Mouse (Mus musculus): ENCODE data around the gene Slc9a9. TPM values are rescaled to one million over a fixed set of nuclear protein-coding genes. Genes with fewer than 3 reads are reported as not detected.

Slc9a9 gene
- polyA plus RNA-seq, 1 experiment = 127 TPM

DNA sequence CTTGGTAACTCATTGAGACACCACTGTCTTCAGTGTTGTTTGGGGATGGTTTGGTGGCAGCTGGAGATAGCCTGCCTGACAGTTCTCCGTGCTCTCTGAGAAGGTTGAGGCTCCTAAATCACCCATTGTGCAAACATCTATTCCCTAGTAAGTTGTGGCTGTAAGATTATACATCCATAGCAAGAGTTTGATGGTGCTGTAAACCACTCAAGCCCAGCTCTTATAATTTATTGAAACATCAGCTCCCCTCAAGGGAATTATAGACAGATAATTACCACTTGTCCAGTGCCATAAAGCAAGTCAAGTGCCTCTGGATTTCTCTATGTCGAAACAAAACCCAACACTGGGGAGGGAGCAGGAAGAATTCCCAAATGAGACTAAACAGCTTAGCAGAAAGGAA lies 78.8 kb downstream of the Slc9a9 start:
- H3K4me3 ChIP-seq (ENCODE audit: insufficient read depth, low read length) = no peak overlapping the region
- no peak overlapping the region for H3K27ac ChIP-seq (ENCODE audit: insufficient read depth, low read depth, low read length)
- TF ChIP-seq POLR2A (IDR thresholded peaks at IDR 0.05; ENCODE audit: borderline replicate concordance, low read depth, low read length) = no peak
- no peak for TF ChIP-seq CTCF (IDR thresholded peaks at IDR 0.05; ENCODE audit: low read depth, low read length)
- no peaks in the 10 kb centered on the region for H3K4me1 ChIP-seq (ENCODE audit: control insufficient read depth, insufficient read depth, low read length)

DNA sequence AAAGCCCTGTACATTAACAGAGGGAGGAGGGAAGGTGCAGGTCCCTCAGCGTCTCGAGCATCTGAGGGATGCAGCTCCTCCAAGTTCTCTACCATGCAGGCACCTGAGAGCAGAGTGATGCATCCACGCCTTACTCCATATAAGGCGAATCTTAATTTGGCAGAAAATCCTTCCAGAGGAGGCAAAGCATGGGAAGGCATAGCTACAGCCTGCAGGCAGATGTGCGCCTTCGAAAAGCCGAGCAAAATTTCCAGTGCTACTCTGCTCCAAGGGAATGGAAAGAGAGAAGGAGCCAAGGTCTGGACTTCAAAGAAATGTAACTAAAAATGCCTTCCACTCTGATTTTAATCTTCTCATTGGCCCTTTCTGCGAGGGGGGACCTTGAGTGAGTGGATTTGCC lies 80.5 kb downstream of the Slc9a9 start:
- Histone ChIP-seq H3K4me3 (ENCODE audit: insufficient read depth, low read length) (no peak overlapping the region), H3K27ac (ENCODE audit: insufficient read depth, low read depth, low read length) (no peak overlapping the region), H3K4me1 (ENCODE audit: control insufficient read depth, insufficient read depth, low read length) (no peaks in the 10 kb centered on the region)
- TF ChIP-seq CTCF (IDR thresholded peaks at IDR 0.05; ENCODE audit: low read depth, low read length) (no peak), POLR2A (IDR thresholded peaks at IDR 0.05; ENCODE audit: borderline replicate concordance, low read depth, low read length) (no peak)

DNA sequence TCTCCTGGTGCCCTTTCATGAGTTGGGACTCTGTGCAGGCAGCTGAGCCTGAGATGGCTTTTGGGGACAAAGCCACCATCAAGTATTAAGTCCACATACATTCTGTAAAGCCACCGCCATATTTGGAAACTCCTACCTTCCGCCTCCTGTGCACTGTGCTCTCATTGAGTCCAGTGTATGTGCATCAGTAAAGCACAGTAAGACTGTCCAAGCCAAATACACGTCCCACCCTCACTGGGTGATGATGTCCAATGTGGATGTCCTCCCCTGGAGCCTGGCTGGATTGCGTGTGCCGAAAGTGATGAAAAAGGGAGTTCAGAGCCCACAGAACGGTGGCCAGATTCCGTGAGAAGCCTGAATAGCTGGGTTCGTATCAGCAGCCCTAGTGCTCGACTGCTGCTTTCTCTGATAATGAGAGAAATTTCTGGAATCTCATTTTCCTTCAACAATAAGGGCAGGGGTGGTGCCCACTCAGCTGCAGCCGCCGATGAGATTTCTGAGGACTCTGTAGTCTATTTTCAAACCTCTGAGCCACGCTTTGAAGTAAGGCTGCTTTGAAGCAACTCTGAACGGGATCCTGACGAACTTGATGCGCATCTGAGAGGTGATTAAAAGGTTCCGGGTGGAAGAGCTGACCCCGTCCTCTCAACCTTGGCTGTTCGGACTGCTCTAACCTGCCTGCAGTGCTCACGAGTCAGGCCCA lies 81.4 kb downstream of the Slc9a9 start:
- H3K27ac ChIP-seq (ENCODE audit: insufficient read depth, low read depth, low read length) = no peak overlapping the region
- no peak overlapping the region for H3K4me3 ChIP-seq (ENCODE audit: insufficient read depth, low read length)
- no peak for TF ChIP-seq POLR2A (IDR thresholded peaks at IDR 0.05; ENCODE audit: borderline replicate concordance, low read depth, low read length)
- TF ChIP-seq CTCF (IDR thresholded peaks at IDR 0.05; ENCODE audit: low read depth, low read length) = no peak
- H3K4me1 ChIP-seq (ENCODE audit: control insufficient read depth, insufficient read depth, low read length) = no peaks in the 10 kb centered on the region

DNA sequence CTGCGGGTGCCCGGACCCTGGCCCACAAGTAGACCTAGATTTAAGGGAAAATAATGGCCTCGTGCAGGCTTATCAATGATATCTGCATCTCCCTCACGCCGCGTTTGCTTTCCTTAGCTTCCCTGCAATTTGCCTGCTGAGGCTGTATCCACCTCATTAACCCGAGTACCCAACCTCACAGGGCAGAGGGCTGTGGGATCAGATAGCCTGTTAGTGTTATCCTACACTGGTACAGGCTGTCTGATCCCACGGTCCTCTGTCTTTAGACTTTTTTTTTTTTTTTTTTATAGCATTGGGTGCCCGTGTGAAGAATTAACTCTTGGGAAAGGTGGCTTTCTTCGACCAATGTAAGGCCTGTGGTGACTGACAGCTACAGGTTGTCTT lies 81.9 kb downstream of the Slc9a9 start:
- Histone ChIP-seq H3K4me3 (ENCODE audit: insufficient read depth, low read length) (no peak overlapping the region), H3K27ac (ENCODE audit: insufficient read depth, low read depth, low read length) (no peak overlapping the region), H3K4me1 (ENCODE audit: control insufficient read depth, insufficient read depth, low read length) (no peaks in the 10 kb centered on the region)
- TF ChIP-seq CTCF (IDR thresholded peaks at IDR 0.05; ENCODE audit: low read depth, low read length) = no peak
- TF ChIP-seq POLR2A (IDR thresholded peaks at IDR 0.05; ENCODE audit: borderline replicate concordance, low read depth, low read length) = no peak

DNA sequence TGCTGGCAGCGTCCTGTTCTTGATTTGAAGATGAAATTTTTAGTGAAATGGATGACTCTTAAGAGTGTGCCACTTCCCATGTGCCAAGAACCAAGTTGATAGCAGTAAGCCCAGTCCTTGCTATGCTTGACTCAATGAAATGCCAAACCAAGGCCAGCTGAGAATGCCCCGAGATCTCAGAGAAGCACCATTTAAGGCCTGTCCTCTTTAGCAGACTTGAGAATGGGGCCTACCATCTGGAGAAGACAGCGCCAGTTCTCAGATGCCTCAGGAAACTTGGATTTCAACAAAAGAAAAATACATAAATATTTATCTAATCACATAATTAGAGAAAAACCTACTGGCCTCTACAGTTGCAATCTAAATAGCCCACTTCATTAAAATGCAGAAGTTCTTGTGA lies 82.4 kb downstream of the Slc9a9 start:
- TF ChIP-seq CTCF (IDR thresholded peaks at IDR 0.05; ENCODE audit: low read depth, low read length) (no peak), POLR2A (IDR thresholded peaks at IDR 0.05; ENCODE audit: borderline replicate concordance, low read depth, low read length) (no peak)
- Histone ChIP-seq H3K27ac (ENCODE audit: insufficient read depth, low read depth, low read length) (no peak overlapping the region), H3K4me1 (ENCODE audit: control insufficient read depth, insufficient read depth, low read length) (no peaks in the 10 kb centered on the region), H3K4me3 (ENCODE audit: insufficient read depth, low read length) (no peak overlapping the region)

DNA sequence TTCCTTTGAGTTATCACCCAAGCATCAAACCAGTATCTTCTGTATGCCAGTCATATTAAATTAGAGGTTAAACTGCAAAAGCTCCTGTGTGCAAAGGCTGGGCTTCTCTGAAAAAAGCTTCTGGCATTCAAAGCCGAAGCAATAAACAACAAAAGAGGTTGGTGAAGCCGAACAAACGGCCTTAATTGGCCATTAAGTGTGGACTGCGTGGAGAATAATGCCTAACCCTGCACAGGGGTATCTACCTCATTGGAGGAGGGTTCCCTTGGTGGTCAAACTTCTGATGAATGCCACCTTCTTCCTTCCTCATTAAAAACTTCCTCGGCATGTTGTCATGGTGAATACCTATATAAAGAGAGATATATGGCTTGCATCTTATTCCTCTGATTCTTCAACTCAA lies 90.2 kb downstream of the Slc9a9 start:
- H3K27ac ChIP-seq (ENCODE audit: insufficient read depth, low read depth, low read length) = no peak overlapping the region
- H3K4me1 ChIP-seq (ENCODE audit: control insufficient read depth, insufficient read depth, low read length) = no peaks in the 10 kb centered on the region
- H3K4me3 ChIP-seq (ENCODE audit: insufficient read depth, low read length) = no peak overlapping the region

DNA sequence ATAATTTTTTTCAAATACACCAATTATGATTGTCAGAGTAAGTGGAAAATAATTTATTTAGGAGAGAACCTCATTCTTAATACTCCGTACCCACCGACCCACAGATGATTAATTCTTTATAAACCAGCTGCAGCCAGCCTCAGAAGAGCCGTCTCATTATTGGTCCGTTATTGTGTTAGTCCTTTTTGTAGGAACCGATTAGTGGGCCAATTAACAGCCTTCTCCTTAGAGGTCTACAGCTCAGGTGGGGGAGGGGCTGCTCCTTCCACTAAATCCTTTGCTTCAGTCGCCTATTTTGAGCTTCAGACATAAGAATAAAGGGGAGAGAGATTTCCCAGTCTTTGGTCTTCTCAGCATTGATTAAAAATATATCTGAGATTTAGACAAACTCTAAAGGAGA lies 98.4 kb downstream of the Slc9a9 start:
- Histone ChIP-seq H3K4me3 (ENCODE audit: insufficient read depth, low read length) (no peak overlapping the region), H3K4me1 (ENCODE audit: control insufficient read depth, insufficient read depth, low read length) (no peaks in the 10 kb centered on the region), H3K27ac (ENCODE audit: insufficient read depth, low read depth, low read length) (no peak overlapping the region)
- TF ChIP-seq POLR2A (IDR thresholded peaks at IDR 0.05; ENCODE audit: borderline replicate concordance, low read depth, low read length) = no peak
- TF ChIP-seq CTCF (IDR thresholded peaks at IDR 0.05; ENCODE audit: low read depth, low read length) = no peak

More for the DNA sequence above, 90.2 kb downstream of the Slc9a9 start:
- no peak for TF ChIP-seq CTCF (IDR thresholded peaks at IDR 0.05; ENCODE audit: low read depth, low read length)
- TF ChIP-seq POLR2A (IDR thresholded peaks at IDR 0.05; ENCODE audit: borderline replicate concordance, low read depth, low read length) = no peak

DNA sequence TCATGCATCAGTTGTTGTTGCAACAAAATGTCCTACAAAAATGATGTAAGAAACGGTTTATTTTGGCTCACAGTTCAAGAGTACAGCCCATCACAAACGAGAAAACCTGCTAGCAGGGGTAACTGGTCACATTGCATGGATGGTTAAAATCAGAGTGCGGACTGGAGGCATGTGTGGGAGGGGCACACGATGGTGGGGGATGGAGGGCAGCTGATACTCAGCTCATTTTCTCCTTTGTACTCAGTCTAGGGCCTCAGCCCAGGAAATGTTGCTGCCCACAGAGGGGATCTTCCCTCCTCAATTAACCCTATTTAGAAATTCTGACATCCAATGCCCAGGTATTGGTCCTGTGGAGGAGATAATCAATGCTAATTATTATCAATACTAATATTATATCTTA lies 98.8 kb downstream of the Slc9a9 start:
- Histone ChIP-seq H3K4me1 (ENCODE audit: control insufficient read depth, insufficient read depth, low read length) (no peaks in the 10 kb centered on the region), H3K4me3 (ENCODE audit: insufficient read depth, low read length) (no peak overlapping the region), H3K27ac (ENCODE audit: insufficient read depth, low read depth, low read length) (no peak overlapping the region)
- TF ChIP-seq CTCF (IDR thresholded peaks at IDR 0.05; ENCODE audit: low read depth, low read length) (no peak), POLR2A (IDR thresholded peaks at IDR 0.05; ENCODE audit: borderline replicate concordance, low read depth, low read length) (no peak)

DNA sequence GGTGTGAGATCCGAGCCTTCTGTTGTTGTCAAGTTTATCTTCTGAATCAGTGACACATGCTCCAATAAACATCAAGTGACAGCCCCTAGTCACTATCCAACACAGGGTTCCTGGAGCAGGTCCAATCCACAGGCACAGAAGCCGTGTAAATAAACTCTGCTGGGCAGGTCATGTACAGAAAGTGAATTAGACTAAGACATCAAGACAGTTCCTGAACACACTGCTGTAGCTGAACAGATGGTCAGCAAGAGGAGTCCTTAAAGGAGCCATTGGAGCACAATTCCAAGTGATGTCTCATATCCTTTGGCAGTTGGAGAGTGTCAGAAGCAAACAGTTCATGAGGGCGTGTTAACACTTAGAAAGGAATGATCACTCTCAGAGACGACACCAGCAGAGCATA lies 103.6 kb downstream of the Slc9a9 start:
- Histone ChIP-seq H3K4me3 (ENCODE audit: insufficient read depth, low read length) (no peak overlapping the region), H3K4me1 (ENCODE audit: control insufficient read depth, insufficient read depth, low read length) (no peaks in the 10 kb centered on the region), H3K27ac (ENCODE audit: insufficient read depth, low read depth, low read length) (no peak overlapping the region)
- TF ChIP-seq POLR2A (IDR thresholded peaks at IDR 0.05; ENCODE audit: borderline replicate concordance, low read depth, low read length) (no peak), CTCF (IDR thresholded peaks at IDR 0.05; ENCODE audit: low read depth, low read length) (no peak)

DNA sequence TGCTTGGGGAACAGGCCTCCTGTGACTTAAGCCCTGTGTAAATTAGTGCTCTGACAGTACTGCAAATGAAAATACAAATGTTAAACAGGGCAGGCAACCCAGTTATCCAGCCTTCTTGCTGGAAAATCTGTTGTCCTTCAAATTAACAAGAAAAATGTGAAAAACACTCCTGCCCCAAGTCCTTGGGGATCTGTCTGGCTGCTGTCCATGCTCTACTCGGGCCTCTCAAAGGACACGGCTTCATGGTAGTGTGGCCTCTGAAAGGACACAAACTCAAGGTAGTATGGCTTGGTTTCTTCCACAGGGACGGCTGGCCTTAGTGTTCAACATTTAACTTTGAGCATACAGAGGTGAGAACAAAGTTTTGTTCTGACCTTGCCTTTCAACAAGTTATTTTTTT lies 118.6 kb downstream of the Slc9a9 start:
- Histone ChIP-seq H3K4me1 (ENCODE audit: control insufficient read depth, insufficient read depth, low read length) (no peaks in the 10 kb centered on the region), H3K4me3 (ENCODE audit: insufficient read depth, low read length) (no peak overlapping the region), H3K27ac (ENCODE audit: insufficient read depth, low read depth, low read length) (no peak overlapping the region)
- TF ChIP-seq POLR2A (IDR thresholded peaks at IDR 0.05; ENCODE audit: borderline replicate concordance, low read depth, low read length) (no peak), CTCF (IDR thresholded peaks at IDR 0.05; ENCODE audit: low read depth, low read length) (no peak)
